Mouse (Mus musculus) left cerebral cortex, postnatal 25 days (tissue): Measurements from ENCODE around the gene Cfap69. TPM values are rescaled to one million over a fixed set of nuclear protein-coding genes. Genes with fewer than 3 reads are reported as not detected.

Source experiments
- DNase-seq, 2 experiments: peaks; one replicate each; pipeline ENCODE4 v3.0.0; 2022; ENCODE audit warnings: low spot score in 2 of 2, mixed read lengths in 1 of 2
- intact Hi-C: fragments of 180-260 bp; cut with DNase I; formaldehyde crosslinking; loops from one replicate; pipeline ENCODE4 v1.15.1; 2025
- total RNA-seq, 2 experiments: library from RNA; stranded (reverse); gene quantifications; 2 replicates each; pipeline ENCODE4 v1.2.3; 2021

Gene Cfap69
- total RNA-seq, 2 experiments from 2014 or later, result 16.7 to 18.6 TPM

DNA sequence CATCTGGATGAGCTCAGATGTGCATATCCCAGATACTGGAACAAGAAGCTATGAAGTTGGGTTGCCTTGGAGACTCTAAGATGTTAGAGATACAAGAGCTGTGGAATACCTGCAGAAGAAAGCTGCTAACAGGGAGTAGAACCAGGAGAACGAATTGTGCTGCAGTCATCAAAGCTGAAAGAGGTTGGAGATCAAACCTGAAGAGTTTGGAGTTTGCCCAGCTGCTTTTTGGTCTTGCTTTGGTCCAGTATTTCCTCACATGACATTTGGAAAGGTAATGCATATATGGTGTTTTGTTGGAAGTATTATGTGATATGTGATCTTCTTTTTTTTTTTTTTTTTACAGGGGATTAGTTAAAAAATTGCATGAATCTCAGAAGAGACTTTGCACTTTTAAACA, 127.9 kb downstream of the Cfap69 start:
- intact Hi-C loops, result no loop called here

DNA sequence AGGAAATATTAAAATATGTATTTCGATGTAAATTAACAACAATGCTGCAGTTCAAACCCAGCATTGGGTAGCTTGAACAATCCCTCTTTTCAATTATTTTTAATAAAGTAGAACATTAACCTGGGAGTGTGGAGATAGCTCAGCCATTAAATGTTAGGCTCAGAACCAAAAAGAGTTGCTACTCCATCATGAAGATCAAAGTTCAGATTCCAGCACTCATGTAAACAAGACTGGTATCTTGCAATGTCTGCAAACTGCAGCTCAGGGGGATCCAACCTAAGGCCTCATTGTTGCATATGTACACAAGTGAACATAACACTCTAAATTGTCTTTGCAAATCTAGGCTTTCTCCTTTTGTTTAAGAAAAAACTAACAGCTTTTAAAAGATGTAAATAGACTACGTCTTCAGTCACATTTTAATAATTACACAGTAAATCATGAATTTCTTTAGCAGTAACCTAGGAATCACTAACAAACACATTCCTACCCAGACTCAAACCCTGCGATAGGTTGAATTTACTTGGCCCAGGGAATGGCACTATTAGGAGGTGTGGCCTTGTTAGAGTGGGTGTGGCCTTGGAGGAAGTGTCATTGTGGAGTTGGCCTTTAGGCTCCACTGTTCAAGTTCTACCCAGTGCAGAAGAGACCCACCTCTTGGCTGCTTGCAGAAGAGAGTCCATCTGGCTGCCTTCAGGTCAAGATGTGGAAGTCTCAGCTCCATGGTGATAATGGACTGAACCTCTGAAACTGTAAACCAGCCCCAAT, 130.2 kb downstream of the Cfap69 start:
- intact Hi-C loops, result no loop called here

More for the DNA sequence above, 127.9 kb downstream of the Cfap69 start:
- DNase-seq, result no peak

More for the DNA sequence above, 130.2 kb downstream of the Cfap69 start:
- DNase-seq, result no peak

Other genes with a start within 250 kb of the Cfap69 start
- gene Cdk14, start 243.9 kb downstream of the Cfap69 start, total RNA-seq, result 100 to 1,000 TPM; 171 to 187 TPM
- gene 1700015F17Rik, start 185.1 kb downstream of the Cfap69 start, total RNA-seq, result 1 to 10 TPM in 1 of 2 experiments, not detected in 1; 1.6 TPM
- gene Cldn12, start 149.3 kb downstream of the Cfap69 start, total RNA-seq, result 10 to 100 TPM; 44.3 to 47.1 TPM
- gene Gtpbp10, start 104.7 kb downstream of the Cfap69 start, total RNA-seq, result 1 to 10 TPM; 8.6 to 8.7 TPM
- gene Gm8773, start 90.4 kb downstream of the Cfap69 start, total RNA-seq, result under 1 TPM in 1 of 2 experiments, not detected in 1; 0.37 TPM
- gene Steap2, start 30.3 kb upstream of the Cfap69 start, total RNA-seq, result 1 to 10 TPM; 8.2 to 9.1 TPM
- under 1 TPM; 0.39 to 0.89 TPM for gene Steap1, start 85.1 kb upstream of the Cfap69 start, total RNA-seq